Mouse (Mus musculus) MEL (cell line): ENCODE measurements around the gene Plin1. TPM values are rescaled to one million over a fixed set of nuclear protein-coding genes. Genes with fewer than 3 reads are reported as not detected.

Experiments used
- DNase-seq: peaks from one replicate; pipeline ENCODE4 v3.0.0; 2011; ENCODE audit warnings: low read depth, low spot score
- H3K27ac ChIP-seq: 2 replicates; pipeline ENCODE4 v1.5.1; 2012; ENCODE audit warnings: low read depth, mild to moderate bottlenecking, control low read depth, low read length, moderate library complexity; ENCODE audit not compliant: control insufficient read depth
- H3K27me3 ChIP-seq, 2 experiments: fragments of 150-350 bp in 1 of 2; sonication (generic) in 1 of 2; 2 replicates each; pipeline ENCODE4 v1.6.1; 2012; ENCODE audit warnings: low read length in 2 of 2, mild to moderate bottlenecking in 2 of 2, improper control_type of control experiment in 1 of 2, moderate library complexity in 1 of 2; ENCODE audit not compliant: insufficient read depth in 2 of 2, control insufficient read depth in 1 of 2
- H3K36me3 ChIP-seq, 2 experiments: 2 replicates each; pipeline ENCODE4 v1.6.1; 2012 to 2014; ENCODE audit warnings: low read length in 2 of 2, improper control_type of control experiment in 1 of 2, inconsistent platforms in 1 of 2, mild to moderate bottlenecking in 1 of 2; ENCODE audit not compliant: insufficient read depth in 2 of 2, control insufficient read depth in 1 of 2
- H3K4me1 ChIP-seq, 2 experiments: fragments of 150-350 bp in 1 of 2; sonication (generic) in 1 of 2; 2 replicates each; pipeline ENCODE4 v1.6.1; 2012; ENCODE audit warnings: low read length in 2 of 2, improper control_type of control experiment in 1 of 2, mild to moderate bottlenecking in 1 of 2; ENCODE audit not compliant: insufficient read depth in 2 of 2, control insufficient read depth in 1 of 2
- H3K4me3 ChIP-seq, 2 experiments: fragments of 150-350 bp in 1 of 2; sonication (generic) in 1 of 2; 2 replicates each; pipeline ENCODE4 v1.5.1; 2012; ENCODE audit warnings: low read depth in 2 of 2, low read length in 2 of 2, mild to moderate bottlenecking in 2 of 2, moderate library complexity in 2 of 2, control low read depth in 1 of 2, improper control_type of control experiment in 1 of 2; ENCODE audit not compliant: control insufficient read depth in 1 of 2, insufficient read depth in 1 of 2
- H3K79me2 ChIP-seq: 2 replicates; pipeline ENCODE4 v1.6.1; 2012; ENCODE audit warnings: mild to moderate bottlenecking, low read length, moderate library complexity; ENCODE audit not compliant: control insufficient read depth, poor library complexity, insufficient read depth
- H3K9ac ChIP-seq: 2 replicates; pipeline ENCODE4 v1.6.1; 2012; ENCODE audit warnings: low read depth, mild to moderate bottlenecking, control low read depth, low read length, moderate library complexity; ENCODE audit not compliant: control insufficient read depth, poor library complexity, severe bottlenecking
- H3K9me3 ChIP-seq: fragments of 150-350 bp; sonication (generic); replicated peaks from 2 replicates; pipeline ENCODE4 v1.6.1; 2012; ENCODE audit warnings: mild to moderate bottlenecking, low read length, improper control_type of control experiment, moderate library complexity; ENCODE audit not compliant: insufficient read depth
- BHLHE40 ChIP-seq: IDR thresholded peaks from 2 replicates; pipeline ENCODE4 v1.6.1; 2012; ENCODE audit warnings: low read depth, mild to moderate bottlenecking, inconsistent platforms, low read length, improper control_type of control experiment, borderline replicate concordance
- CHD1 ChIP-seq: IDR thresholded peaks from 2 replicates; pipeline ENCODE4 v1.6.1; 2012; ENCODE audit warnings: low read depth, mild to moderate bottlenecking, inconsistent platforms, low read length, improper control_type of control experiment
- EP300 ChIP-seq, 2 experiments: IDR thresholded peaks; 2 replicates each; pipeline ENCODE4 v1.6.1; 2011; ENCODE audit warnings: improper control_type of control experiment in 2 of 2, low read length in 2 of 2, low read depth in 1 of 2, mild to moderate bottlenecking in 1 of 2
- ETS1 ChIP-seq: IDR thresholded peaks from 2 replicates; pipeline ENCODE4 v1.6.1; 2012; ENCODE audit warnings: low read depth, mild to moderate bottlenecking, inconsistent platforms, low read length, improper control_type of control experiment, moderate library complexity
- GABPA ChIP-seq: IDR thresholded peaks from 2 replicates; pipeline ENCODE4 v1.6.1; 2012; ENCODE audit warnings: low read depth, mild to moderate bottlenecking, inconsistent platforms, low read length, improper control_type of control experiment, moderate library complexity
- GATA1 ChIP-seq: IDR thresholded peaks from 2 replicates; pipeline ENCODE4 v1.6.1; 2011; ENCODE audit warnings: low read depth, low read length, improper control_type of control experiment
- HCFC1 ChIP-seq: IDR thresholded peaks from 2 replicates; pipeline ENCODE4 v1.6.1; 2012; ENCODE audit warnings: low read depth, mild to moderate bottlenecking, inconsistent platforms, low read length, improper control_type of control experiment, moderate library complexity
- MAX ChIP-seq: IDR thresholded peaks from 2 replicates; pipeline ENCODE4 v1.6.1; 2011; ENCODE audit warnings: low read length, improper control_type of control experiment
- MAZ ChIP-seq: IDR thresholded peaks from 2 replicates; pipeline ENCODE4 v1.6.1; 2012; ENCODE audit warnings: low read depth, mild to moderate bottlenecking, inconsistent platforms, low read length, improper control_type of control experiment
- MEF2A ChIP-seq: IDR thresholded peaks from 2 replicates; pipeline ENCODE4 v1.6.1; 2014; ENCODE audit warnings: low read depth, mild to moderate bottlenecking, inconsistent platforms, low read length, improper control_type of control experiment; ENCODE audit not compliant: poor library complexity, insufficient replicate concordance, severe bottlenecking; ENCODE audit errors: extremely low read depth
- MXI1 ChIP-seq: IDR thresholded peaks from 2 replicates; pipeline ENCODE4 v1.6.1; 2011; ENCODE audit warnings: mild to moderate bottlenecking, low read depth, low read length, improper control_type of control experiment
- MYC ChIP-seq: IDR thresholded peaks from 2 replicates; pipeline ENCODE4 v1.6.1; 2011; ENCODE audit warnings: low read depth, mild to moderate bottlenecking, low read length, improper control_type of control experiment, moderate library complexity
- NELFE ChIP-seq: IDR thresholded peaks from 2 replicates; pipeline ENCODE4 v1.6.1; 2011; ENCODE audit warnings: low read depth, low read length, improper control_type of control experiment
- NRF1 ChIP-seq: IDR thresholded peaks from 2 replicates; pipeline ENCODE4 v1.6.1; 2014; ENCODE audit warnings: low read depth, mild to moderate bottlenecking, inconsistent platforms, low read length, improper control_type of control experiment, moderate library complexity; ENCODE audit not compliant: poor library complexity, insufficient read depth, severe bottlenecking
- POLR2A ChIP-seq, 2 experiments: IDR thresholded peaks; 2 replicates each; pipeline ENCODE4 v1.6.1; 2011 to 2012; ENCODE audit warnings: low read length in 2 of 2, mild to moderate bottlenecking in 2 of 2, control low read depth in 1 of 2, improper control_type of control experiment in 1 of 2, low read depth in 1 of 2, moderate library complexity in 1 of 2; ENCODE audit not compliant: control insufficient read depth in 1 of 2, insufficient read depth in 1 of 2, poor library complexity in 1 of 2
- POLR2AphosphoS5 ChIP-seq: IDR thresholded peaks from 2 replicates; pipeline ENCODE4 v1.6.1; 2012; ENCODE audit warnings: low read depth, borderline replicate concordance, mild to moderate bottlenecking, inconsistent platforms, low read length, moderate library complexity, mixed read lengths
- RCOR1 ChIP-seq: IDR thresholded peaks from 2 replicates; pipeline ENCODE4 v1.6.1; 2012; ENCODE audit warnings: low read depth, mild to moderate bottlenecking, inconsistent platforms, low read length, improper control_type of control experiment
- SIN3A ChIP-seq: IDR thresholded peaks from 2 replicates; pipeline ENCODE4 v1.6.1; 2012; ENCODE audit warnings: low read length, improper control_type of control experiment, inconsistent platforms
- TAL1 ChIP-seq: IDR thresholded peaks from 2 replicates; pipeline ENCODE4 v1.6.1; 2012; ENCODE audit warnings: mild to moderate bottlenecking, inconsistent platforms, low read length, moderate library complexity, mixed read lengths
- TCF12 ChIP-seq: IDR thresholded peaks from 2 replicates; pipeline ENCODE4 v1.6.1; 2014; ENCODE audit warnings: low read depth, mild to moderate bottlenecking, inconsistent platforms, low read length, improper control_type of control experiment, moderate library complexity
- USF2 ChIP-seq, 2 experiments: IDR thresholded peaks; 2 replicates each; pipeline ENCODE4 v1.6.1; 2011 to 2012; ENCODE audit warnings: improper control_type of control experiment in 2 of 2, low read length in 2 of 2, borderline replicate concordance in 1 of 2, inconsistent platforms in 1 of 2, low read depth in 1 of 2, mild to moderate bottlenecking in 1 of 2; ENCODE audit not compliant: insufficient read depth in 1 of 2
- ZKSCAN1 ChIP-seq: IDR thresholded peaks from 2 replicates; pipeline ENCODE4 v1.6.1; 2012; ENCODE audit warnings: low read depth, mild to moderate bottlenecking, inconsistent platforms, low read length, improper control_type of control experiment, moderate library complexity
- polyA plus RNA-seq, 2 experiments: library from polyadenylated mRNA; stranded (reverse) in 1 of 2; unstranded in 1 of 2; fragments of >175 nt in 1 of 2; fragments of >200 nt in 1 of 2; gene quantifications; 2 replicates each; pipeline versions ENCODE4 v1.2.1 to v1.2.4; 2012; ENCODE audit warnings: low replicate concordance in 2 of 2, low read depth in 1 of 2; ENCODE audit not compliant: insufficient read length in 2 of 2, insufficient read depth in 1 of 2, missing spikeins in 1 of 2
- total RNA-seq: library from RNA; depleted of rRNA; stranded (reverse); fragments of 300-350 nt; gene quantifications from 2 replicates; pipeline ENCODE4 v1.2.3, GENCODE M21; 2012

Gene Plin1
- total and polyA plus RNA-seq, 3 experiments: 0.08 to 0.19 TPM; not detected in 1

DNA sequence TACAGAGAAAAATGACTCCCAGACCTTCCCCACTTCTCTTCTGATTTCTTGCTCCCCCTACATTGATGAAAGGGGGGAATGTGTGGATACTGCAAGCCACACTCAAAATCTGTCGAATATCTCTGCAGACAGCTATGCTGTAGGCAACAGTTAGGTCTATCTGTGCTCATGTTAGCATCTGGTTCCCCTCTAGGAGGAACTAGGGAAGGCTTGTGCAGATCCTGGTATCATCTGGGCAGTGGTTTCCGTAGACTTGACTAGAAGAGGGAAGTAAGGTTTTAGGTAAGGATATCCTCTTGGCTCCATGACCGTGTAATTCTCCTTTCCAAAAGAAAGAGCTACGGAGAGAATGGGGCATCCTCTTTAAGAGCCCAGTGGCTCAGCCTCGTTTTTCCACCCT is 11.9 kb upstream of the Plin1 start:
- no peak overlapping the region for H3K27ac ChIP-seq
- TF ChIP-seq EP300 (IDR thresholded peaks at IDR 0.05; ENCODE audit: low read depth in 1 of 2, low read length in 2 of 2) (peak; percentile 77 to 83), GATA1 (no peak), ETS1 (0 out of 2 replicates have a peak, but pooled peaks have one; percentile 43), TAL1 (peak; percentile 63), RCOR1 (peak; percentile 70), TCF12 (peak; percentile 62), GABPA (no peak)
- TF ChIP-seq, all 39 proteins: peak for 5
- peaks cover 4% of the 10 kb centered on the region; the same call in 1 of the 2 replicates for H3K79me2 ChIP-seq
- peaks cover 0 to 16% of the 10 kb centered on the region in 2 experiments; a peak in 2 of 4 replicates for H3K36me3 ChIP-seq
- no peak overlapping the region for H3K9ac ChIP-seq
- H3K27me3 ChIP-seq: no peaks in the 10 kb centered on the region
- no peak overlapping the region for H3K4me3 ChIP-seq
- no peaks in the 10 kb centered on the region for H3K9me3 ChIP-seq
- peak; percentile 73 for DNase-seq
- peaks cover 0 to 22% of the 10 kb centered on the region in 2 experiments; a peak in 3 of 4 replicates for H3K4me1 ChIP-seq

DNA sequence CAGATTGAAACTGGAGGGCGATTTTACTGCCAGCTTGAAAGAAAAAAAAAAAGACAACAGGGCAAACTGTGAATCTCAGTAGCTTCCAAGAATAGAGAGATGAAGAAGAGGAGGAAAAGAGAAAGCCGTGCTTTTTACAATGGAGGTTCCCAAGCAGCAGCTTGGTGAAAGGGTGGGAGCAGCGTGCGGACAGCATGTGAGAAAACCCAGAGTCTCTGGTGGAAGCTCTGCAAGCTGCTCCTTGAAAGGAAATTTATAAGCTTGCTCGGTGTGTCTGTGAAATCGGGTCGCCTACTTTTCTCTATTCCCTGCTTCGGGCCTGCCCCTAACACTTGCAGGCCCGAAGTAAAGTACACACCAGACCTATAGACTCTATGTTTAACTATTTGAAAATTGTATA is 11.3 kb upstream of the Plin1 start:
- no peaks in the 10 kb centered on the region for H3K27me3 ChIP-seq
- TF ChIP-seq USF2 (IDR thresholded peaks at IDR 0.05; ENCODE audit: borderline replicate concordance in 1 of 2, insufficient read depth in 1 of 2, low read depth in 1 of 2, low read length in 2 of 2): no peak
- no peak for TF ChIP-seq MYC
- no peak for TF ChIP-seq ETS1
- no peak for TF ChIP-seq BHLHE40
- TF ChIP-seq SIN3A: no peak
- H3K9ac ChIP-seq: no peak overlapping the region
- H3K4me3 ChIP-seq: no peak overlapping the region
- no peak overlapping the region for H3K27ac ChIP-seq
- H3K9me3 ChIP-seq: no peaks in the 10 kb centered on the region
- no peak for DNase-seq
- peaks cover 0 to 22% of the 10 kb centered on the region in 2 experiments; a peak in 3 of 4 replicates for H3K4me1 ChIP-seq
- peaks cover 0 to 16% of the 10 kb centered on the region in 2 experiments; a peak in 2 of 4 replicates for H3K36me3 ChIP-seq
- peaks cover 4% of the 10 kb centered on the region; the same call in 1 of the 2 replicates for H3K79me2 ChIP-seq

DNA sequence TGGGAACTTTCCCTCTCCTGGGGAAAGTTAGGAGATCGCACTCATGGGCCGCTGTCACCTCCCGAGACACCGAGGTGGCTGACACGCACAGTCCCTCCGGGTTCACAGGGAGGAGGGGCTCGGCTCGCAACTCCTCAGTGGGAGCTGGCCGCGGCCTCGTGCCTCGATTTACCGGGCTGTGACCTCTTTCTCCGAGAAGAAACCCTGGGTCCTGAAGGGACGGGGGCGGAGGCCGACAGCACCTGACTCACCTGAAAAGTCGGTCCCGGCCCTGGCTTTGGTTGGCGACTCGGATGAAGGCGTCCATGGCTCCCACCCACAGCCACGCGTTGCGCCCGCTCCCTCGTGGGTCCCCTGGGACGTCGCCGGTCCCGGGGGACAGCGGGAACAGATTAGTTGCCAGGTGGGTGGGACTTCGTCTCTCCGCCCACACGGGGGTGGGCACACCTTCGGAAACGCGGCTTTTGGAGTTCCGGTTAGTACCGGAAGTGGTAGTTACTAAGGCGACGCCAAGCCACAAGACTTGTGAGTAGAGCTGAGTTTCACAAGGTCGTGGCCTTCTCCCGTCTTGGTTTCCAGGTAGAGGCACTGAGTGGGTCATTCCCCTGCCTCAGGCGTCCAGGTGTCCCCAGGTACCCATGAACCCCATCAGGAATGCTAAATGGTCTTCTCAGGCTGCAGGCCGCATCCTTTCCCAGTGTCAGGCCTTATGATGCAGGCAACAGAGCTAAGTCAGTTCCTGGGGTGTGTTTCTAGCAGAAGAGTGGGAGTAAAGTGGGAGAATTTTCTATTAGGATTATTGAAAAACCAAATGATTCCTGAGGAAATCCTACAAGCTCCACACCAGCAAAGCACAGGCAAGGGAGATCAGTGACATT is 10.2 kb upstream of the Plin1 start, which contains the start of the genes Pex11a and Wdr93:
Gene Pex11a (minus strand): TSS at position 473 of the 878 bp plus-strand sequence.
Gene Wdr93 (plus strand): TSS at position 505 of the 878 bp plus-strand sequence.
- Histone ChIP-seq H3K36me3 (peaks cover 0 to 16% of the 10 kb centered on the region in 2 experiments; a peak in 2 of 4 replicates), H3K27ac (peak within 1 kb of the TSS; percentile 42), H3K27me3 (no peaks in the 10 kb centered on the region), H3K4me3 (peak within 1 kb of the TSS; percentile 66 to 81), H3K9me3 (no peaks in the 10 kb centered on the region), H3K9ac (peak within 1 kb of the TSS; percentile 75), H3K4me1 (peaks cover 0 to 22% of the 10 kb centered on the region in 2 experiments; a peak in 3 of 4 replicates), H3K79me2 (peaks cover 4% of the 10 kb centered on the region; the same call in 1 of the 2 replicates)
- peak; percentile 93 for DNase-seq
- TF ChIP-seq CHD1: no peak
- TF ChIP-seq POLR2A (IDR thresholded peaks at IDR 0.05; ENCODE audit: control insufficient read depth in 1 of 2, insufficient read depth in 1 of 2, low read depth in 1 of 2, low read length in 2 of 2, poor library complexity in 1 of 2): peak; percentile 37 to 59; a peak in 2 of 4 replicates
- TF ChIP-seq NELFE: peak; percentile 51; the same call in 1 of the 2 replicates
- TF ChIP-seq EP300 (IDR thresholded peaks at IDR 0.05; ENCODE audit: low read depth in 1 of 2, low read length in 2 of 2): no peak
- TF ChIP-seq MAX: peak; percentile 56
- peak; percentile 82 for TF ChIP-seq HCFC1
- TF ChIP-seq NRF1: no peak
- TF ChIP-seq GATA1: no peak
- TF ChIP-seq MAZ: no peak; the same call in 1 of the 2 replicates
- no peak for TF ChIP-seq ZKSCAN1
- peak; percentile 83 for TF ChIP-seq MXI1
- no peak for TF ChIP-seq POLR2AphosphoS5
- peak; percentile 56; the same call in 1 of the 2 replicates for TF ChIP-seq SIN3A
- no peak for TF ChIP-seq MEF2A
